Mouse (Mus musculus) spleen, embryonic (tissue): ENCODE data around the gene Cnot3.

Experiments
- CTCF ChIA-PET: fragments of 350-600 bp; sonication (Branson Sonifier 250); formaldehyde crosslinking; loops from one replicate; lab custom pipeline; 2022; lab: Charles Lee

Gene Cnot3

GRCm38 (mm10) chr7:3646188-3646587, 1.1 kb downstream of the Cnot3 start:
- CTCF ChIA-PET = no interaction called here

- CTCF ChIA-PET = no interaction called here
These were observed 1.6 kb downstream of the Cnot3 start for GRCm38 (mm10) chr7:3646641-3647040.

GRCm38 (mm10) chr7:3656966-3657365, 11.9 kb downstream of the Cnot3 start:
- CTCF ChIA-PET = no interaction called here

GRCm38 (mm10) chr7:3658578-3658977, 13.5 kb downstream of the Cnot3 start:
- CTCF ChIA-PET = no interaction called here

- CTCF ChIA-PET = no interaction called here
These were observed 19.6 kb downstream of the Cnot3 start for GRCm38 (mm10) chr7:3664524-3665214.

GRCm38 (mm10) chr7:3665215-3666114, 20.4 kb downstream of the Cnot3 start, which contains the start of gene Leng1:
Gene Leng1 (minus strand): TSS chr7:3665840.
- CTCF ChIA-PET = no interaction called here

GRCm38 (mm10) chr7:3666921-3667391, 21.9 kb downstream of the Cnot3 start:
- CTCF ChIA-PET = no interaction called here

- CTCF ChIA-PET = no interaction called here
These were observed 29.6 kb downstream of the Cnot3 start for GRCm38 (mm10) chr7:3674507-3675227.

- CTCF ChIA-PET = interaction anchor here (0.6 kb wide), 1 partner anchor 788 kb away, joined by 3 read pairs; no protein-coding TSS in a partner anchor
These were observed 30.1 kb downstream of the Cnot3 start for GRCm38 (mm10) chr7:3675228-3675548.

- CTCF ChIA-PET = no interaction called here
These were observed 31.3 kb downstream of the Cnot3 start for GRCm38 (mm10) chr7:3676371-3676770.

- CTCF ChIA-PET = no interaction called here
These were observed 32.3 kb downstream of the Cnot3 start, which contains the start of gene Tmc4 for GRCm38 (mm10) chr7:3677342-3677741. Gene Tmc4 (minus strand): TSS chr7:3677553.

GRCm38 (mm10) chr7:3683908-3684550, 39.0 kb downstream of the Cnot3 start:
- CTCF ChIA-PET = no interaction called here

GRCm38 (mm10) chr7:3684698-3685097, 39.6 kb downstream of the Cnot3 start:
- CTCF ChIA-PET = no interaction called here

GRCm38 (mm10) chr7:3685400-3686187, 40.5 kb downstream of the Cnot3 start:
- CTCF ChIA-PET = no interaction called here

- CTCF ChIA-PET = interaction anchor here (0.6 to 1.2 kb wide), 3 partner anchors 15 to 1101 kb away, joined by 3 to 12 read pairs (median 3); partner anchors contain the start of genes Cnot3 and Rpl28
These were observed 46.9 kb downstream of the Cnot3 start for GRCm38 (mm10) chr7:3691919-3692318.

GRCm38 (mm10) chr7:3692382-3692986, 47.4 kb downstream of the Cnot3 start, which contains the start of gene Tsen34:
Gene Tsen34 (plus strand): TSS chr7:3692863.
- CTCF ChIA-PET = interaction anchor here (0.6 to 1.2 kb wide), 3 partner anchors 15 to 1100 kb away, joined by 3 to 12 read pairs (median 3); partner anchors contain the start of genes Cnot3 and Rpl28

- CTCF ChIA-PET = interaction anchor here (1.2 kb wide), 1 partner anchor 14 kb away, joined by 3 read pairs; no protein-coding TSS in a partner anchor
These were observed 48.1 kb downstream of the Cnot3 start, which contains the start of gene Mboat7 for GRCm38 (mm10) chr7:3692987-3693808. Gene Mboat7 (minus strand): TSS chr7:3693523.

GRCm38 (mm10) chr7:3693809-3694075, 48.7 kb downstream of the Cnot3 start:
- CTCF ChIA-PET = no interaction called here
